Mouse (Mus musculus) heart, postnatal 14 days (tissue): ENCODE results near the gene Slc4a5. TPM values are rescaled to one million over a fixed set of nuclear protein-coding genes. Genes with fewer than 3 reads are reported as not detected.

Experiments used
- DNase-seq, 2 experiments: peaks; one replicate each; pipeline ENCODE4 v3.0.0; 2021 to 2022
- intact Hi-C: fragments of 180-260 bp; cut with DNase I; formaldehyde crosslinking; loops from one replicate; pipeline ENCODE4 v1.15.1; 2025
- total RNA-seq, 2 experiments: library from RNA; stranded (reverse); gene quantifications; 2 replicates each; pipeline ENCODE4 v1.2.3; 2021

The Slc4a5 gene
- total RNA-seq, 2 experiments from 2014 or later: 0.10 TPM; not detected in 1

GRCm38 (mm10) chr6:83215002-83215666, 4.5 kb upstream of the Slc4a5 start:
- DNase-seq: peak; percentile 76 to 86
- intact Hi-C loops: loop anchor here (2.0 to 10.0 kb wide), 3 partner anchors 62 to 300 kb away; no protein-coding TSS in a partner anchor

GRCm38 (mm10) chr6:83231486-83231885, 11.9 kb downstream of the Slc4a5 start:
- no peak for DNase-seq
- intact Hi-C loops: no loop called here

GRCm38 (mm10) chr6:83233306-83233705, 13.7 kb downstream of the Slc4a5 start:
- no peak for DNase-seq
- intact Hi-C loops: no loop called here

GRCm38 (mm10) chr6:83234280-83234741, 14.7 kb downstream of the Slc4a5 start:
- no peak for DNase-seq
- intact Hi-C loops: no loop called here

- intact Hi-C loops: no loop called here
- no peak for DNase-seq
These were observed 17.5 kb downstream of the Slc4a5 start for GRCm38 (mm10) chr6:83237123-83237522.

GRCm38 (mm10) chr6:83244422-83245061, 24.9 kb downstream of the Slc4a5 start:
- DNase-seq: no peak
- intact Hi-C loops: no loop called here

- DNase-seq: peak; percentile 73 to 80
- intact Hi-C loops: no loop called here
These were observed 25.5 kb downstream of the Slc4a5 start for GRCm38 (mm10) chr6:83245134-83245533.

- no peak for DNase-seq
- intact Hi-C loops: no loop called here
These were observed 26.4 kb downstream of the Slc4a5 start for GRCm38 (mm10) chr6:83245997-83246396.

- no peak for DNase-seq
- intact Hi-C loops: no loop called here
These were observed 27.1 kb downstream of the Slc4a5 start for GRCm38 (mm10) chr6:83246750-83247149.

- intact Hi-C loops: no loop called here
- no peak for DNase-seq
These were observed 27.5 kb downstream of the Slc4a5 start for GRCm38 (mm10) chr6:83247153-83247552.

- DNase-seq: no peak
- intact Hi-C loops: no loop called here
These were observed 34.6 kb downstream of the Slc4a5 start for GRCm38 (mm10) chr6:83254242-83254641.

GRCm38 (mm10) chr6:83264516-83264915, 44.9 kb downstream of the Slc4a5 start:
- no peak for DNase-seq
- intact Hi-C loops: no loop called here

- no peak for DNase-seq
These were observed 45.6 kb downstream of the Slc4a5 start for GRCm38 (mm10) chr6:83265253-83265652.

GRCm38 (mm10) chr6:83265653-83266052, 46.0 kb downstream of the Slc4a5 start:
- intact Hi-C loops: loop anchor here (5.0 kb wide), 2 partner anchors 53 to 148 kb away; partner anchors contain the start of gene Mogs

More at GRCm38 (mm10) chr6:83265253-83265652, 45.6 kb downstream of the Slc4a5 start:
- intact Hi-C loops: loop anchor here (5.0 kb wide), 2 partner anchors 53 to 148 kb away; partner anchors contain the start of gene Mogs

GRCm38 (mm10) chr6:83267616-83268015, 48.0 kb downstream of the Slc4a5 start:
- DNase-seq: no peak
- intact Hi-C loops: loop anchor here (5.0 kb wide), 2 partner anchors 55 to 150 kb away; partner anchors contain the start of gene Mogs

More at GRCm38 (mm10) chr6:83265653-83266052, 46.0 kb downstream of the Slc4a5 start:
- no peak for DNase-seq

- DNase-seq: peak; percentile 83 to 91
- intact Hi-C loops: loop anchor here (5.0 kb wide), 2 partner anchors 56 to 151 kb away; partner anchors contain the start of gene Mogs
These were observed 48.7 kb downstream of the Slc4a5 start for GRCm38 (mm10) chr6:83268144-83269010.

- no peak for DNase-seq
- intact Hi-C loops: loop anchor here (10.0 kb wide), 1 partner anchor 279 kb away; no protein-coding TSS in a partner anchor
These were observed 54.1 kb downstream of the Slc4a5 start for GRCm38 (mm10) chr6:83273733-83274132.

GRCm38 (mm10) chr6:83277151-83277550, 57.5 kb downstream of the Slc4a5 start:
- no peak for DNase-seq
- intact Hi-C loops: loop anchor here (2.0 to 10.0 kb wide), 2 partner anchors 62 to 282 kb away; no protein-coding TSS in a partner anchor

- DNase-seq: peak in 1 of 2 experiments; percentile 29
- intact Hi-C loops: loop anchor here (10.0 kb wide), 1 partner anchor 284 kb away; no protein-coding TSS in a partner anchor
These were observed 59.3 kb downstream of the Slc4a5 start for GRCm38 (mm10) chr6:83278881-83279280.
